17 mouse cellular contexts compared by ENCODE assay signal in the genomic region with DNA sequence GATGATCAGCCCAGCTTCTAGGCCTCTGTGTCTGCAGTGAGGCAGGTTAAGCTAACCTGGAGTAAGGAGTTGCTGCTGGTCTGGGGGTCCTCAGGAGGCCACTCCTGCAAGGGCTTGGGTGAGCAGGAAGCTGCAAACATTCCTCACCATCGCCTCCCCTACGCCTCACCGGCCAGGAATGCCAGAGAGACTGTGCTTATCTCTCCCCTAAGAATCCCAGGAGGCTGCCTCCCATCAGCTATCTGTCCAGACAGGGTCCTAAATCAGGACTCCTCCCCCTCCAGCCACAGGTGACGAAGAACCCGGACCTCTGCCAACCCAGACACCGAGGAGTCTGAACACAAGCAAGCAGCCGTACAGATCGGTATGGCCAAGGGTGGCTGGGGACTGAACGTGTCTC. TPM values are rescaled to one million over a fixed set of nuclear protein-coding genes. Genes with fewer than 3 reads are reported as not detected.
DNase-seq lines count a peak whose midpoint lies in the region; ATAC-seq and TF ChIP-seq lines count a peak whose summit lies in the region.
"Had no signal": no experiment of that assay in that cellular context is flagged by ENCODE, and none has a peak within 500 bp of the region (broad histone marks: within the 10 kb centered on the region; RNA-seq: fewer than 3 reads in every experiment).

No protein-coding gene starts in this region.

- no peak for TF ChIP-seq POLR2A in lung, adult 2 months (IDR thresholded peaks at IDR 0.05; ENCODE audit: borderline replicate concordance, extremely low read depth, low read depth, low read length)

- no peak for TF ChIP-seq EP300 in lung, postnatal 0 days (IDR thresholded peaks at IDR 0.05)

- no peak for DNase-seq in heart, postnatal 36 days
- DNase-seq in lung, postnatal 0 days (ENCODE audit: low spot score), result peak; percentile 31
- DNase-seq in lung, adult 2 months, result no peak
- DNase-seq: cerebellum, postnatal 10 days; thymus, adult 2 months had no signal

- H3K9ac ChIP-seq in heart, embryonic 12.5 days, result no peak overlapping the region
- H3K9ac ChIP-seq in lung, postnatal 0 days (replicated peaks; ENCODE audit: low read depth), result no peak overlapping the region
- H3K9ac ChIP-seq in heart, embryonic 15.5 days, result no peak overlapping the region
- 0 out of 2 replicates have a peak overlapping the region, but pooled peaks have one; percentile 24 for H3K9ac ChIP-seq in stomach, embryonic 16.5 days (ENCODE audit: low read length)
- H3K9ac ChIP-seq: embryonic facial prominence, embryonic 15.5 days had no signal

- TF ChIP-seq CTCF in lung, postnatal 0 days (IDR thresholded peaks at IDR 0.05), result no peak
- no peak for TF ChIP-seq CTCF in lung, adult 2 months (IDR thresholded peaks at IDR 0.05; ENCODE audit: insufficient read depth, low read length)

- H3K9me3 ChIP-seq in heart, embryonic 12.5 days (replicated peaks), result no peaks in the 10 kb centered on the region
- H3K9me3 ChIP-seq in lung, postnatal 0 days (ENCODE audit: low read length), result no peaks in the 10 kb centered on the region
- H3K9me3 ChIP-seq in heart, embryonic 15.5 days (replicated peaks), result no peaks in the 10 kb centered on the region
- H3K9me3 ChIP-seq in stomach, embryonic 16.5 days (replicated peaks; ENCODE audit: control insufficient read depth, low read length), result no peaks in the 10 kb centered on the region
- H3K9me3 ChIP-seq: embryonic facial prominence, embryonic 15.5 days had no signal

- no peaks in the 10 kb centered on the region for H3K36me3 ChIP-seq in heart, embryonic 12.5 days
- H3K36me3 ChIP-seq in lung, postnatal 0 days (ENCODE audit: insufficient read depth, low read length), result no peaks in the 10 kb centered on the region
- no peaks in the 10 kb centered on the region for H3K36me3 ChIP-seq in heart, embryonic 15.5 days
- H3K36me3 ChIP-seq in stomach, embryonic 16.5 days (ENCODE audit: control insufficient read depth, insufficient read depth, low read length), result no peaks in the 10 kb centered on the region
- H3K36me3 ChIP-seq: embryonic facial prominence, embryonic 15.5 days had no signal

- no peaks in the 10 kb centered on the region for H3K27me3 ChIP-seq in heart, embryonic 12.5 days (replicated peaks)
- no peaks in the 10 kb centered on the region for H3K27me3 ChIP-seq in lung, postnatal 0 days (replicated peaks; ENCODE audit: insufficient read depth, low read length)
- no peaks in the 10 kb centered on the region for H3K27me3 ChIP-seq in heart, embryonic 15.5 days
- H3K27me3 ChIP-seq in stomach, embryonic 16.5 days (ENCODE audit: control insufficient read depth, insufficient read depth, low read length), result no peaks in the 10 kb centered on the region
- H3K27me3 ChIP-seq: CH12.LX; embryonic facial prominence, embryonic 15.5 days had no signal

- peak overlapping the region; percentile 22 for H3K4me2 ChIP-seq in heart, embryonic 12.5 days
- H3K4me2 ChIP-seq in lung, postnatal 0 days (replicated peaks; ENCODE audit: low read depth, low read length), result no peak overlapping the region
- 0 out of 2 replicates have a peak overlapping the region, but pooled peaks have one; percentile 12 for H3K4me2 ChIP-seq in heart, embryonic 15.5 days
- no peak overlapping the region for H3K4me2 ChIP-seq in stomach, embryonic 16.5 days (ENCODE audit: low read depth, low read length)
- H3K4me2 ChIP-seq: embryonic facial prominence, embryonic 15.5 days had no signal

- intact Hi-C loops in heart, postnatal 36 days (cut with DNase I), result loop anchor here (10.0 kb wide), 1 partner anchor 376 kb away; a partner anchor contains a TSS

- H3K4me1 ChIP-seq in heart, embryonic 12.5 days (replicated peaks), result peaks cover 54% of the 10 kb centered on the region
- peaks cover 19% of the 10 kb centered on the region; the same call in 1 of the 2 replicates for H3K4me1 ChIP-seq in lung, postnatal 0 days (ENCODE audit: insufficient read depth, low read depth, low read length)
- no peaks in the 10 kb centered on the region for H3K4me1 ChIP-seq in lung, adult 2 months (ENCODE audit: control insufficient read depth, insufficient read depth, low read length)
- peaks cover 40% of the 10 kb centered on the region for H3K4me1 ChIP-seq in heart, embryonic 15.5 days (replicated peaks)
- H3K4me1 ChIP-seq in stomach, embryonic 16.5 days (ENCODE audit: control insufficient read depth, insufficient read depth, low read length), result peaks cover 11% of the 10 kb centered on the region

- no peak overlapping the region for H3K4me3 ChIP-seq in heart, embryonic 12.5 days
- no peak overlapping the region for H3K4me3 ChIP-seq in lung, postnatal 0 days (ENCODE audit: low read depth, low read length)
- H3K4me3 ChIP-seq in lung, adult 2 months (replicated peaks; ENCODE audit: extremely low read depth, low read depth, low read length), result no peak overlapping the region
- no peak overlapping the region for H3K4me3 ChIP-seq in heart, embryonic 15.5 days
- no peak overlapping the region for H3K4me3 ChIP-seq in stomach, embryonic 16.5 days (replicated peaks; ENCODE audit: low read length)
- H3K4me3 ChIP-seq: embryonic facial prominence, embryonic 15.5 days had no signal

- WGBS in heart, embryonic 12.5 days, result 11% methylated on average over 9 of the region's 9 CpGs
- 26% methylated on average over 9 of the region's 9 CpGs for WGBS in lung, postnatal 0 days
- WGBS in lung, adult 2 months, result 49% methylated on average over 9 of the region's 9 CpGs
- 20% methylated on average over 9 of the region's 9 CpGs for WGBS in heart, embryonic 15.5 days
- WGBS in stomach, embryonic 16.5 days, result 40% methylated on average over 9 of the region's 9 CpGs

- H3K27ac ChIP-seq in heart, embryonic 12.5 days (ENCODE audit: poor library complexity, severe bottlenecking), result peak overlapping the region; percentile 57; the same call in 1 of the 2 replicates
- H3K27ac ChIP-seq in lung, postnatal 0 days (ENCODE audit: low read length), result no peak overlapping the region
- H3K27ac ChIP-seq in heart, embryonic 15.5 days, result peak overlapping the region; percentile 53
- no peak overlapping the region for H3K27ac ChIP-seq in stomach, embryonic 16.5 days (ENCODE audit: low read length)
- H3K27ac ChIP-seq: embryonic facial prominence, embryonic 15.5 days had no signal

- ATAC-seq in heart, embryonic 12.5 days (ENCODE audit: insufficient number of reproducible peaks, low FRiP score), result peak; percentile 46
- ATAC-seq in lung, postnatal 0 days, result peak; percentile 26
- ATAC-seq in heart, embryonic 15.5 days (replicated peaks; ENCODE audit: insufficient number of reproducible peaks, insufficient read depth, low FRiP score, low read depth), result peak; percentile 48
- ATAC-seq in stomach, embryonic 16.5 days (ENCODE audit: insufficient read depth, low FRiP score), result no peak
- ATAC-seq in monocyte, adult 5-6 weeks (replicated peaks; ENCODE audit: insufficient number of reproducible peaks, low FRiP score, low TSS enrichment, poor library complexity, severe bottlenecking), result no peak
- ATAC-seq in activated CD4-positive, CD25-positive, alpha-beta regulatory T cell, adult 4 months, result no peak

RNA-seq across cellular contexts. Expression of a gene that starts 56.8 kb away (rescaled TPM):
- not detected in 2 replicates for polyA plus RNA-seq in heart, embryonic 12.5 days (2016; fragmentation: Nextera tagmentation; extraction: Ambion mirVana)
- total RNA-seq in heart, postnatal 36 days (2021), result not detected
- polyA plus RNA-seq in lung, postnatal 0 days (2015; fragmentation: Nextera tagmentation; extraction: Ambion mirVana), result not detected in 2 replicates
- polyA plus RNA-seq in lung, adult 2 months (2012; rRNA removed), result not detected in 2 replicates
- polyA plus RNA-seq in heart, embryonic 15.5 days (2015; fragmentation: Nextera tagmentation; extraction: Ambion mirVana), result not detected in 2 replicates
- not detected in 2 replicates for polyA plus RNA-seq in stomach, embryonic 16.5 days (2015; fragmentation: Nextera tagmentation; extraction: Ambion mirVana)
- not detected in 3 replicates for total RNA-seq in monocyte, adult 5-6 weeks (2017)
- polyA plus RNA-seq in activated CD4-positive, CD25-positive, alpha-beta regulatory T cell, adult 4 months (2017; shearing (Covaris generic)), result not detected
- total RNA-seq: CH12.LX; heart, postnatal 14 days; left cerebral cortex, postnatal 36 days; midbrain, postnatal 0 days; neutrophil, adult 5-6 weeks had no signal
- polyA plus RNA-seq: embryonic facial prominence, embryonic 15.5 days; midbrain, postnatal 0 days; small intestine, adult 2 months; thymus, adult 2 months had no signal

Comparison
In these comparisons a context has a peak if more than half of its experiments do, and no peak if none do; other contexts are left out.
1. ATAC-seq: peak in heart, embryonic 12.5 days (single experiment), lung, postnatal 0 days (single experiment) and heart, embryonic 15.5 days (single experiment); none in stomach, embryonic 16.5 days (single experiment), monocyte, adult 5-6 weeks (single experiment) and activated CD4-positive, CD25-positive, alpha-beta regulatory T cell, adult 4 months (single experiment).
2. H3K27ac ChIP-seq: peak in heart, embryonic 12.5 days (single experiment) and heart, embryonic 15.5 days (single experiment); none in lung, postnatal 0 days (single experiment) and stomach, embryonic 16.5 days (single experiment).
3. H3K4me2 ChIP-seq: peak in heart, embryonic 12.5 days (single experiment) and heart, embryonic 15.5 days (single experiment); none in lung, postnatal 0 days (single experiment) and stomach, embryonic 16.5 days (single experiment).